Mouse (Mus musculus) forebrain, embryonic 12.5 days (tissue): ENCODE data around the gene Mccc2. TPM values are rescaled to one million over a fixed set of nuclear protein-coding genes. Genes with fewer than 3 reads are reported as not detected.

Experiments
- ATAC-seq: fragments of 200-750 bp; cut with Nextera tagmentation; 2 replicates; pipeline ENCODE4 v1.8.0; 2017; ENCODE audit warnings: moderate TSS enrichment; ENCODE audit not compliant: low FRiP score
- H3K27ac ChIP-seq: fragments of 300-500 bp; sonication (generic); 2 replicates; pipeline ENCODE4 v1.5.1; 2016; ENCODE audit warnings: mild to moderate bottlenecking
- H3K27me3 ChIP-seq: fragments of 300-500 bp; sonication (generic); 2 replicates; pipeline ENCODE4 v1.6.1; 2016; ENCODE audit warnings: mild to moderate bottlenecking
- H3K36me3 ChIP-seq: fragments of 300-500 bp; sonication (generic); replicated peaks from 2 replicates; pipeline ENCODE4 v1.6.1; 2016; ENCODE audit warnings: mild to moderate bottlenecking
- H3K4me1 ChIP-seq: fragments of 300-500 bp; sonication (generic); 2 replicates; pipeline ENCODE4 v1.6.1; 2016
- H3K4me2 ChIP-seq: fragments of 300-500 bp; sonication (generic); 2 replicates; pipeline ENCODE4 v1.6.1; 2016; ENCODE audit warnings: mild to moderate bottlenecking, moderate library complexity
- H3K4me3 ChIP-seq: fragments of 300-500 bp; sonication (generic); replicated peaks from 2 replicates; pipeline ENCODE4 v1.5.1; 2016; ENCODE audit warnings: mild to moderate bottlenecking
- H3K9ac ChIP-seq: fragments of 300-500 bp; sonication (generic); 2 replicates; pipeline ENCODE4 v1.6.1; 2016; ENCODE audit warnings: mild to moderate bottlenecking
- H3K9me3 ChIP-seq: fragments of 300-500 bp; sonication (generic); 2 replicates; pipeline ENCODE4 v1.6.1; 2016
- WGBS: fragments of 180-500 bp; shearing (Covaris S2); methylation state at CpG from one replicate; pipeline ENCODE4 v1.1.7; 2016; 5-methylcytosine and 5-hydroxymethylcytosine counted together
- polyA plus RNA-seq: library from polyadenylated mRNA; unstranded; fragments of >200 nt; fragmentation: Nextera tagmentation; extraction: Ambion mirVana; gene quantifications from 2 replicates; pipeline ENCODE4 v1.2.1, GENCODE M21; 2016

The Mccc2 gene
- polyA plus RNA-seq, 1 experiment from 2014 or later = 39.8 TPM

DNA sequence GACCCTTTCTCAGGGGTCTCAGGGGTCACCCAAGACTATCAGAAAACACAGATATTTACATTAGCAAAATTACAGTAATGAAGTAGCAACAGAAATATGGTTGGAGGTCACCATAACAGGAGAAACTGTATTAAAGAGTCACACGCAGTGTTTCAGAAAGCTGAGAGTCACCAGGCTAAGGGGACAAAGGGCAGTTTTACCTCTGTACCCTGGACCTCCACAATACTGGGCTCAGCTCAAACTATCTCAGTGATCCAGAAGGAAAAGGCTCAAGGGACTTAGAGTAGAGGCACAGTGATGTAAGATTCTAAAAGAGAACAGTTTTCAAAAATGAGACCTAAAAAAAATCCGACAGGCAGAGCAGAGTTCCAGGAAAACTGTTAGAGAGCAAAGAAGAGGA, 36.0 kb downstream of the Mccc2 start:
- H3K9me3 ChIP-seq = no peaks in the 10 kb centered on the region
- no peak for ATAC-seq
- H3K36me3 ChIP-seq = no peaks in the 10 kb centered on the region
- WGBS = 47% methylated on average over 2 of the region's 2 CpGs
- H3K27ac ChIP-seq = no peak overlapping the region
- no peaks in the 10 kb centered on the region for H3K27me3 ChIP-seq
- H3K4me1 ChIP-seq = no peaks in the 10 kb centered on the region
- no peak overlapping the region for H3K4me2 ChIP-seq
- no peak overlapping the region for H3K9ac ChIP-seq
- H3K4me3 ChIP-seq = no peak overlapping the region

DNA sequence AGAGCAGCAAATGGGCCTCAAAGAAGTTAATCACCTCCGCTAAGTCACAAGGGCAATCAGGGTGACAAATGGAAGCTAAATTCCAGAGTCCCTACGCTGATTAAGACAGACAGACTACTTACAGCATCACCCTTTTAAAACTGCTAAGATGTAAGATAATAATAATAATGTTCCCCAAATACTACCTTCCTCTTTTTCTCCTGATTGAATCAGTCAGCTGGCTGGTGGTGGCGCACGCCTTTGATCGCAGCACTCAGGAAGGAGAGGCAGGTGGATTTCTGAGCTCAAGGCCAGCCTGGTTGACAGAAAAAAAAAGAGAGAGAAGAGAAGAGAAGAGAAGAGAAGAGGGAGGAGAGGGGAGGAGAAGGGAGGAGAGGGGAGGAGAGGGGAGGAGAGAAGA, 45.4 kb downstream of the Mccc2 start:
- H3K27me3 ChIP-seq = no peaks in the 10 kb centered on the region
- 77% methylated on average over 5 of the region's 5 CpGs for WGBS
- H3K9ac ChIP-seq = no peak overlapping the region
- no peak overlapping the region for H3K4me3 ChIP-seq
- H3K4me2 ChIP-seq = no peak overlapping the region
- H3K4me1 ChIP-seq = no peaks in the 10 kb centered on the region; the same call in 1 of the 2 replicates
- no peak overlapping the region for H3K27ac ChIP-seq
- no peaks in the 10 kb centered on the region for H3K9me3 ChIP-seq
- no peak for ATAC-seq
- H3K36me3 ChIP-seq = peaks cover 6% of the 10 kb centered on the region

DNA sequence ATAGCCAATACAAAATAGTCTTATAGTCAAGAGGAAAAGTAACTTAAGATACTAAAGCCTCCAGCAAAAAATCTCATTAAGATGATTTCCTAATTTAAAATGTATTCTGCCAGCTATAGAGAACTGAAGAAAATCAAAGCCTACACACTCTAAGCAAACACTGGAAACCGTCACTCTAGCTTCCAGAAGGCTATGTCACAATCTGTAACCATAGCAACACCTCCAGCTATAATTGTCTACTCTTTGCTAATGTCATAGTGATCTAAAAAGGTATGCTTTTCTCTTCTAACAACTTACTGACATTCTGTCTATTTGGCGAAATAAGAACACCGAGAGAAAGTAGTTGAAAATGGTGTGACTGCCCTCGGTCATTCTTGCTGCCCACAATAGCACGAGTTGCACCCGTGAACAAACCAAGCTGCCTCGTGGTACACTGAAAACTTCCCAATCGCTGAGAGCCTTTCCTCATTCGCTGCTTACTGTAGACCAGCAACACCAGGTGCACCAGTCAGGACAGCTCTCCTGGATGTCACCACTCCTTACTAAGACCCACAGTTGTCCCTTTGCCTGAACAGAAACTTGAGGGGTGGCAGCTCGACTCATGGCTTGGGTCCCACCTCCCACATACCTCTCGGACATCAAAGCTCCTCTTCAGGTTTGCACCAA, 48.3 kb downstream of the Mccc2 start:
- no peak for ATAC-seq
- Histone ChIP-seq H3K9ac (no peak overlapping the region), H3K36me3 (peaks cover 6% of the 10 kb centered on the region), H3K4me3 (no peak overlapping the region), H3K4me2 (no peak overlapping the region), H3K27ac (no peak overlapping the region), H3K9me3 (no peaks in the 10 kb centered on the region), H3K4me1 (no peaks in the 10 kb centered on the region; the same call in none of the 2 replicates), H3K27me3 (no peaks in the 10 kb centered on the region)
- 76% methylated on average over 11 of the region's 11 CpGs for WGBS

DNA sequence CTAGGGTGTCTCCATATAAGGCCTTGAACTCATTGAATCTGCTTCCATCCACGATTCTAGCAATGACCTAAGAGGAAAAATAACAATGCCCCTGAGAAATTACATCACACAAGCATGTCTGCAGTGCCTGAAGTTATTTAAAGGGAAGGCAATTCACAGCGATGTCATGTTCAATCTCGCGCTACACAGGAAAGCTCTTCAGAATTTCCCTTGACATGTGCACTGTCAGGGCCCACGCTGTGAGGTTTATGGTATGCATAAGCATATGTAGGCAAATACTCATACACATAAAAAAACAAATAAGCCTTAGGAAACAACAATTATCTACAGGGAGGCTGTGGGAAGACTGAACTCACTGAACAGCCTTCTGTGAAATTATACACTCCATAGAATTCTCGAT, 51.6 kb downstream of the Mccc2 start:
- Histone ChIP-seq H3K27me3 (no peaks in the 10 kb centered on the region), H3K4me3 (no peak overlapping the region), H3K9me3 (no peaks in the 10 kb centered on the region), H3K4me2 (no peak overlapping the region), H3K4me1 (no peaks in the 10 kb centered on the region; the same call in none of the 2 replicates), H3K9ac (no peak overlapping the region), H3K36me3 (peaks cover 6% of the 10 kb centered on the region), H3K27ac (no peak overlapping the region)
- WGBS = 80% methylated on average over 6 of the region's 6 CpGs
- ATAC-seq = no peak

DNA sequence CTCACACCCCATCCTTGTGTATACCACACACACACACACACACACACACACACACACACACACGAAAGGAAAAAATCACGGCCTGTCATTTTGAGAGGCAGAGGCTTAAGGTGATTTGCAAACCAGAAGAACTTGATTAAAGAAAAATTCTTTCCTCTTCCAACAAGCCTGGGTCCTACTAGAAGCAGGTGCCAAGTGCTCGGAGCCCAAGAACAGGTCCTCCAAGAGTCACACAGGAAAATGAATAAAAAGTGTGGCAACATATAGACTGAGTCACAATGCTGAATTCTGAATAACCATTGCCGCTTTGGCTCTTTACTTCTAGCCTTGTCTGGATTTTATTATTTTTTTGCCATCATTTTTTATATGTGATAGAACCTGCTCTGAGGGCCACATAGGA, 53.8 kb downstream of the Mccc2 start:
- no peak for ATAC-seq
- H3K9ac ChIP-seq = no peak overlapping the region
- H3K36me3 ChIP-seq = peaks cover 17% of the 10 kb centered on the region
- no peak overlapping the region for H3K27ac ChIP-seq
- no peak overlapping the region for H3K4me3 ChIP-seq
- 96% methylated on average over 4 of the region's 4 CpGs for WGBS
- H3K4me2 ChIP-seq = no peak overlapping the region
- 0 out of 2 replicates have a peak, but pooled peaks cover under 1% of the 10 kb centered on the region for H3K9me3 ChIP-seq
- no peaks in the 10 kb centered on the region; the same call in none of the 2 replicates for H3K4me1 ChIP-seq
- H3K27me3 ChIP-seq = no peaks in the 10 kb centered on the region

DNA sequence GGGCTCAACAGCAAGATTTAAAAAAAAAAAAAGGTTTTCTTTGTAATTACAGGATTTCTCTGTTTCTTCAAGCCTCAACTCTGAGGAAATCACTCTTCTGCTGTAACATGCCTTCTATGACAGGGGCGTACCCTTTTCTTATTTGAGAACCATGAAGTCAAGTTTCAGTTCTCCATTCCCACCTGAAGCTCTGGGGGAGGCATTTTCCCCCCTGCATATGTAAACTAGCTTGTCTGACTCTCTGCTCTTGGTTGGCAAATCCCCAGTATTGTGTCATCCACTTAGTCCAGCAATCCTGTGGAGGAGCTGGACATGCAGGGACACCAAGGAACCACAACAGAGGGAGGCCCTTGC, 59.9 kb downstream of the Mccc2 start:
- Histone ChIP-seq H3K36me3 (peaks cover 42% of the 10 kb centered on the region), H3K27ac (no peak overlapping the region), H3K4me1 (no peaks in the 10 kb centered on the region; the same call in 1 of the 2 replicates), H3K4me3 (no peak overlapping the region), H3K9ac (no peak overlapping the region), H3K9me3 (0 out of 2 replicates have a peak, but pooled peaks cover 3% of the 10 kb centered on the region), H3K4me2 (no peak overlapping the region), H3K27me3 (no peaks in the 10 kb centered on the region)
- 87% methylated on average over 1 of the region's 1 CpGs for WGBS
- ATAC-seq = no peak

DNA sequence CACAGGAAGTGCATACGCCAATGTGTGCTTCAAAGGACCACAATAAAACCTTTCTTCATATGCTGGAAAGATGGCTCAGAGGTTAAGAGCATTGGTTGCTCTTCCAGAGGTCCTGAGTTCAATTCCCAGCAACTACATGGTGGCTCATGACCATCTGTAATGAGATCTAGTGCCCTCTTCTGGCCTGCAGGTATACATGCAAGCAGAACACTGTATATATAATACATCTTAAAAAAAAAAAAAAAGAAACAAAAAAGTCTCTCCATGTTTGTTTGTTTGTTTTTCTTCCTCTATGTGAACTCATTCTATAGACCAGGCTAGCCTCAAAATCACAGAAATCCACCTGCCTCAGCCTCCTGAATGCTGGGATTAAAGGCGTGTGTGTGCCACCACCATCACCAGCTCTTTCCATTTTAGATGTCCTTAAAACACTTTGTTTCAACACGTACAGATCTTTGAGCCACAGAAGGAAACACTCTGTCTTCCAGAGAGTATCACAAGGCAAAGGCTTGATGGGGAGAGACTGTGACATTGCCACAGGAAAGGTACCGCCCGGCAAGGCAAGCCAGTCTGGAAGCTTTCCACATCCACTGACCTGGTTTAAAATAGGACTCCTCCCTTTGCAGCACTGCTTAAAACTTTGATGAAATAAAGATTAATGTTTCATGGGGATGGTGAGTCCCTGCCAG, 60.4 kb downstream of the Mccc2 start:
- Histone ChIP-seq H3K36me3 (peaks cover 42% of the 10 kb centered on the region), H3K27me3 (no peaks in the 10 kb centered on the region), H3K4me3 (no peak overlapping the region), H3K4me2 (no peak overlapping the region), H3K4me1 (no peaks in the 10 kb centered on the region; the same call in 1 of the 2 replicates), H3K27ac (no peak overlapping the region), H3K9ac (no peak overlapping the region), H3K9me3 (0 out of 2 replicates have a peak, but pooled peaks cover 3% of the 10 kb centered on the region)
- no peak for ATAC-seq
- WGBS = 97% methylated on average over 5 of the region's 5 CpGs

DNA sequence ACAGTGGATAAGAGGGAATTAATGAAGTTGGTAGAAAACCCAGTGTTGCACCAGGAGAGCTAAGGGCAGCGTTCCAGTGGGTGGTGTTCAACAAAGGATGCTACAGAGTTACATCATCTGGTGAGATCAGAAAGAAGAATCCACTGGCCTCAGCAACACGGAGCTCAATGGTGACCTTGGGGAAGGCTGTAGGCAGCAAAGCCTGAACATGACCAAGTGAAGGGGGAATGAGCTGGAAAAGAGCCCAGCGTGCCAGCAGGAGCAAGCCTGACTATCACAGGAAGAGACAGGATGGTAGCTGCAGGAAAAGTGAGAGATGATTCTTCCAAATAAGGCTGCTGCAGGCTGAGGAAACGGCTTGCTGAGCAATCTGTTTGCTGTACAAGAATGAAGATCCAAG, 68.0 kb downstream of the Mccc2 start:
- 87% methylated on average over 4 of the region's 4 CpGs for WGBS
- Histone ChIP-seq H3K4me2 (no peak overlapping the region), H3K27me3 (no peaks in the 10 kb centered on the region), H3K36me3 (peaks cover 11% of the 10 kb centered on the region), H3K4me1 (no peaks in the 10 kb centered on the region; the same call in 1 of the 2 replicates), H3K27ac (no peak overlapping the region), H3K9me3 (no peaks in the 10 kb centered on the region), H3K4me3 (no peak overlapping the region), H3K9ac (no peak overlapping the region)
- no peak for ATAC-seq

DNA sequence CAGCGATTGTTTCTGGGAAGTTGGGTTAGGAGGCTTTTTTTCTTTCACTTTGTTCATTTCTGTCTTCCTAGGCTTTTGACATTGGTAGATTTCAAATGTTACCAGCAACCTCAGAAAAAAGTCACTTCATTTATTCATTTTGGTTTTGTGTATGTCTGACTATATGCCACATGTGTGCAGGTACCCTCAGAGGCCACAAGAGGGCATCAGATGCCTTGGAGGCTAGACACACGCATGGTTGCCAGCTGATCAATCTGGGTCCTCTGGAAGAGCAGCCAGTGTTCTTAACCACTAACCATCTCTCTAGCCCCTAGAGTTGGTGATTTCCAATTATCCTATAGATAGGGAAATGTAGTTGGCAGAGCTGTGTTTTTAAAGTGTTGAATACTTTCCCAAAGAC, 71.9 kb downstream of the Mccc2 start:
- Histone ChIP-seq H3K36me3 (no peaks in the 10 kb centered on the region), H3K9me3 (no peaks in the 10 kb centered on the region), H3K4me3 (no peak overlapping the region), H3K9ac (no peak overlapping the region), H3K4me1 (peaks cover 23% of the 10 kb centered on the region), H3K27me3 (no peaks in the 10 kb centered on the region), H3K27ac (no peak overlapping the region), H3K4me2 (no peak overlapping the region)
- no peak for ATAC-seq
- WGBS = 98% methylated on average over 2 of the region's 2 CpGs

DNA sequence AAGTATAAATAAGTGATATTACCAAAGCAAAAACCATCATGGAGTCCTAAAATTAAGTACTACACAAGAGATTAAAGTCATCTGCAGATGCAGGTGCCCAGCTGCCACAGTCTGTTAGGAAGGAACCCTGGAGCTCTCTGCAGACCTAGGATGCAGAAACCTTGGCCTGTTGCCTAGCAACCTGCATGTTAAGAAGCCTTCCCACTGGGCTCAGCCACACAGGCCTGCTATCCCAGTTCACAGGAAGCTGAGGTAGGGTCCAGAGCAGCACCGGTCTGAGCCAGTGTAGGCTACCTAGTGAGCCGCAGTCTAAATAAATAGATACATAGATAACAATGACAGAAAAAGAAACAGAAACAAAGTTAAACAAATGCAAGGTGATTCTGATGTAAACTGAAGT, 74.8 kb downstream of the Mccc2 start:
- Histone ChIP-seq H3K27me3 (no peaks in the 10 kb centered on the region), H3K27ac (peak overlapping the region; percentile 78; the same call in 1 of the 2 replicates), H3K9ac (no peak overlapping the region), H3K4me2 (no peak overlapping the region), H3K4me3 (no peak overlapping the region), H3K36me3 (no peaks in the 10 kb centered on the region), H3K9me3 (no peaks in the 10 kb centered on the region), H3K4me1 (peaks cover 28% of the 10 kb centered on the region)
- peak; percentile 93 for ATAC-seq
- WGBS = 20% methylated on average over 2 of the region's 2 CpGs

DNA sequence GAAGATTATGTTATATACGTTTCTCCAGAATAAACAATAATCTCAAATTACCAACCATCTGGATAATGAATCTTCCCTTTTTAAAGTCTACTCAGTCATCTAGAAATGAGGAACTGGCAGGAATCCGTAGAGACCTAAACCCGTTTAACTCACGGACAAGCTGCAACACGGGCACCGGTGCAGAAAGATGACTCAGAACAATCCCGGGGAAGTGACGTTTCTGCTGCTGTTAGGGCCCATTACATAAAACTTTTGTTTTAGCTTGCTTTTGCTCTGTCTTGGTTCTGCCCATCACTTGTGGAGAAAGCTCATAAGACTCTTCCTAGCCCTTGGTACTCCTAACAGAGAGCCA, 76.1 kb downstream of the Mccc2 start:
- ATAC-seq = no peak
- 62% methylated on average over 8 of the region's 8 CpGs for WGBS
- H3K27ac ChIP-seq = peak overlapping the region; percentile 61; the same call in 1 of the 2 replicates

DNA sequence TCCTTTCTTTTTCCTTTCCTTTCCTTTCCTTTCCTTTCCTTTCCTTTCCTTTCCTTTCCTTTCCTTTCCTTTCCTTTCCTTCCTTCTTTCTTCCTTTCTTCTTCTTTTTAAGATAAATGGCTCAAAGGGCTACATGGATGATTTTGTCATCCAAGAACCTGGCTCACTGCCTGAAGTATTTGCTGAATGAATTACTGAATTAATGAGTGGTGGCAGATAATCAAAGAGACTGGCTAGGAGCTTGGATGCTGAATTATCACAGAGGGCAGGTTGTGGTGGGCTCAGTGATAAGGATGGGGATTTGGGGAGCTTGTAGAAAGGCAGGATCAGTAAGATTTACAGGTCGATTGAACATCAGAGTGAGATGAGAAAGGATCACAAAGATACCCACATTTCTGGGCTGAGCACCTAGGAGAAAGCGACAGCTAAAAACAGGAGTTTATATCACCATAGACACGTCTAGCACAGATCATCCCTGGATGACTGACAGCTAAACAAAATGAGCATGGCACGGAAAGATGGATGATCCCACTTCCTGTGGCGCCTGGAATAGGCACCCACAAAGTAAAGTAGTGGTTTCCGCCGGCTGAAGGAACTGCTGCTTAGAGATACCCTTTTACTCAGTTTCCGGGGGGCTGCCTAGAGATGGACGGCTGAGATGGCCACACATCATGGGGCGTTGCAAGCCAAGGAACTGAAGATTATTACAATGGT, 76.7 kb downstream of the Mccc2 start:
- Histone ChIP-seq H3K27ac (peak overlapping the region; percentile 61; the same call in 1 of the 2 replicates), H3K27me3 (no peaks in the 10 kb centered on the region), H3K4me1 (peaks cover 28% of the 10 kb centered on the region), H3K4me3 (no peak overlapping the region), H3K9ac (no peak overlapping the region), H3K36me3 (no peaks in the 10 kb centered on the region), H3K9me3 (no peaks in the 10 kb centered on the region), H3K4me2 (no peak overlapping the region)
- ATAC-seq = no peak
- 84% methylated on average over 10 of the region's 10 CpGs for WGBS

More for the DNA sequence above, 76.1 kb downstream of the Mccc2 start:
- Histone ChIP-seq H3K27me3 (no peaks in the 10 kb centered on the region), H3K9me3 (no peaks in the 10 kb centered on the region), H3K4me2 (no peak overlapping the region), H3K9ac (no peak overlapping the region), H3K4me3 (no peak overlapping the region), H3K4me1 (peaks cover 28% of the 10 kb centered on the region), H3K36me3 (no peaks in the 10 kb centered on the region)
